Mouse (Mus musculus) CD4-positive naive resting alpha-beta T cell, adult 57 days (primary cell): Measurements from ENCODE around the gene Chmp2b. TPM values are rescaled to one million over a fixed set of nuclear protein-coding genes. Genes with fewer than 3 reads are reported as not detected.

Source experiments
- total RNA-seq: library from RNA; stranded (reverse); gene quantifications from one replicate; pipeline ENCODE4 v1.2.4, GENCODE M21; 2023

Gene Chmp2b
- 33.1 TPM for total RNA-seq

DNA sequence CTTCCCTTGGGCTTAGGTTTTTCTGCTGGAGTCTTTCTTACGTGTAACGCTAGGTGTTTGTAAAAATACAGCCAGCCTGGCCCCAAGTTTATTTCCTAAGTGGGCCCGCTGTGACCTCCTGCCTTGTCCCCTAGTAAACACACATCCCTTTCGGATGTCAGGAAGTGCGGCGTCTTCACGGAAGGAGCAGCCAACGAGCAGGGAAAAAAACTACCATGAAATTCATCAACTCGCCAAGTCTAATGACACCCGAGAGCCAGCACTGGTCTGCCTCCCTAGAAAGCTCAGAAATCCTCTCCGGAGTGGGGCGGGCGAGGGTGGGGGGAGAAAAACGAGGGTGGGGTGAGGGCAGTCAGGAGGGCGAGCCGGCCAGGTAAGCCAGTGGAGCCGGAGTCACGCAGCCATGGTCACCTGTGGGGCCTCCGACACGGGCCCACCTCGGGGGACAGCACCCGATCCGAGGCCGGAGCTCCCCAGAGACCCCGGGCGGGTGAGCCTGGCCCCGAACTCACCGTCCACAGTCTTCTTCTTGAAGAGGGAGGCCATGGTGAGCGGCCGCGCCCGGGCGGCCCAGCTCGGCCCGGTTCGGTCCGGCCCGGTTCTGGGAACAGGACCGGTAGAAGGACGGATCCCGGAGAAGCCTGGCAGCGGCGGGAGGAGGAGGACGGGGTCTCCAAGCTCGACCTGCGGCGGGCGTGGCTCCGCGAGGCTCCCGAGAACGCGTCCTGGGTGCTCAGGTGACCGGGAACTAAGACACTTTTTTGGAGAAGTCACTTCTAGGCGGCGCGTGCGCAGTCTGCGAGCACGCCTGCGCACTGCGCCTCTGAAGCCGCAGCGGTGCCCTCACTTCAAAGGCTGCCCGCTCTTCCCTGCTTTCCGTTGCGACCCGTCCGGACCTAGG is at the start of gene Chmp2b:
Gene Chmp2b (minus strand): TSS at position 764 of the 901 bp plus-strand sequence.

DNA sequence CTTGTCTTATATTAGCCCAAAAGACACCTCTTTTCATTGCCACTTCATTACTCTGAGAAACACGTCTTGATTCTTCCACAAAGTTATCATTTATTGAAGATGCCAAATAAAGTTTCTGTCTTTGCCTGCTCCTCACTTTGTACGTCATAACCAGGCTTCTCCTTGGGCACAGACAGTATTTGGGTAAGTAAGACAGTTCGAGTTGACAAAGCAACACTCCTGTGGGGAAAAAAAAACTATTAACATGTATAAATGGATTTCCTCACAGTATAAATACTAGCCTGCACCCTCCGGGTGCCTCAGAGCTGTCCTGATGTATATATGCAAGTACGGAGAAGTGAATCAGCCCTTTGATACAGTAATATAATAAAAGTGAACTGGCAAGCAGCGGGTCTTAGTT is 42.3 kb downstream of the Chmp2b start, which contains the start of gene Pou1f1:
Gene Pou1f1 (plus strand): TSS at position 301 of the 400 bp plus-strand sequence.

Other genes starting within 250 kb of the Chmp2b start
- not detected for gene Pou1f1, start 42.2 kb downstream of the Chmp2b start, total RNA-seq